Mouse (Mus musculus) B cell, adult 62 days (primary cell): Measurements from ENCODE around the gene Wnk2. TPM values are rescaled to one million over a fixed set of nuclear protein-coding genes. Genes with fewer than 3 reads are reported as not detected.

Experiments
- total RNA-seq: library from RNA; stranded (reverse); gene quantifications from 4 replicates; pipeline ENCODE4 v1.2.4, GENCODE M21; 2023

Gene Wnk2
- 0.27 to 1.1 TPM (median 0.33 TPM) in 4 replicates for total RNA-seq

GRCm38 (mm10) chr13:49147858-49148226 lies at the start of gene Wnk2:
TSS of gene Wnk2 (minus strand) at chr13:49148014.

GRCm38 (mm10) chr13:49187288-49188218 lies 39.7 kb upstream of the Wnk2 start, which contains the start of gene Ninj1:
TSS of gene Ninj1 (plus strand) at chr13:49187485.

Other genes starting within 250 kb of the Wnk2 start
- 107 to 111 TPM (median 108 TPM) in 4 replicates for gene Fam120a, start 180.0 kb downstream of the Wnk2 start, total RNA-seq
- gene Ninj1, start 39.5 kb upstream of the Wnk2 start, total RNA-seq, result 31.7 to 39.7 TPM (median 35.6 TPM) in 4 replicates
- 37.0 to 54.6 TPM (median 44.6 TPM) in 4 replicates for gene Card19, start 68.0 kb upstream of the Wnk2 start, total RNA-seq
- 43.5 to 61.9 TPM (median 47.3 TPM) in 4 replicates for gene Susd3, start 100.7 kb upstream of the Wnk2 start, total RNA-seq
- gene Fgd3, start 172.3 kb upstream of the Wnk2 start, total RNA-seq, result 108 to 114 TPM (median 112 TPM) in 4 replicates
- gene Bicd2, start 193.6 kb upstream of the Wnk2 start, total RNA-seq, result 20.8 to 24.0 TPM (median 22.9 TPM) in 4 replicates